Mouse (Mus musculus) small intestine, adult 2 months (tissue): ENCODE data around the gene Calhm2.

Source experiments
- CTCF ChIP-seq: fragments of 200-500 bp; IDR thresholded peaks from 2 replicates; pipeline ENCODE4 v1.5.1; 2012; ENCODE audit warnings: low read depth, mild to moderate bottlenecking, control low read depth, inconsistent platforms, low read length, moderate library complexity, mixed read lengths; ENCODE audit not compliant: insufficient replicate concordance, insufficient read length; ENCODE audit errors: extremely low read depth
- POLR2A ChIP-seq: fragments of 200-500 bp; IDR thresholded peaks from 2 replicates; pipeline ENCODE4 v1.6.1; 2012; ENCODE audit warnings: low read depth, mild to moderate bottlenecking, control low read depth, inconsistent platforms, low read length, moderate library complexity

DNA sequence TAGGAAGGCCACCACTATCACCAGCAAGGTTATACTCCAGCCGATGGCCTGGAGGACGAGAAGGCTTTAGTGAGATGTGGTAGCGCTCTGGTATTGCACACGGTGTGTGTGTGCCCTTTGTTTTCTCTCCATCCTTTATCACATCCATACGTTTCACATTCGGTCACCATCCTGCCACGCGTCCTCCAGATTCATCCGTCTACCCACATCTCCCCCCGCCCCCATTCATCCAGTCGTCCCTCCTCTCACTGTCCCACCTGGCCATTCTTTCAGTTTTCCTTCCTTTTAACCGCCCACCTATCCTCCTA is 13.9 kb upstream of the Calhm2 start:
- no peak for TF ChIP-seq CTCF
- no peak for TF ChIP-seq POLR2A
